Mouse (Mus musculus): ENCODE measurements around the gene Tex26. TPM values are rescaled to one million over a fixed set of nuclear protein-coding genes. Genes with fewer than 3 reads are reported as not detected.

Tex26 gene
- total and polyA plus RNA-seq, 3 experiments, result not detected

GRCm38 (mm10) chr5:149517116-149517515 lies 77.7 kb downstream of the Tex26 start:
- Histone ChIP-seq H3K36me3 (replicated peaks in 1 of 2; ENCODE audit: control insufficient read depth in 1 of 2, insufficient read depth in 1 of 2, low read length in 1 of 2) (no peaks in the 10 kb centered on the region), H3K4me1 (ENCODE audit: control insufficient read depth in 1 of 2, insufficient read depth in 2 of 2) (peaks cover 7 to 19% of the 10 kb centered on the region in 2 experiments), H3K4me3 (replicated peaks in 1 of 3; ENCODE audit: low read depth in 2 of 3, low read length in 2 of 3, poor library complexity in 1 of 3) (no peak overlapping the region), H3K27ac (ENCODE audit: insufficient read depth, low read depth) (no peak overlapping the region), H3K79me2 (replicated peaks; ENCODE audit: control insufficient read depth, extremely low read depth, insufficient read depth, poor library complexity, severe bottlenecking) (no peaks in the 10 kb centered on the region), H3K9me3 (replicated peaks; ENCODE audit: low read length) (no peaks in the 10 kb centered on the region), H3K4me2 (ENCODE audit: insufficient read depth, low read depth, poor library complexity, severe bottlenecking) (no peak overlapping the region), H3K9ac (ENCODE audit: insufficient read depth, low read depth) (no peak overlapping the region), H3K27me3 (replicated peaks) (peaks cover 1% of the 10 kb centered on the region)
- DNase-seq (ENCODE audit: extremely low read depth), result no peak
- dilution Hi-C loops (cut with MboI; ENCODE audit: extremely low pct_ligation_motif_present, extremely low pct_unique_long_range_greater_than_20kb, low sequenced_read_pairs), result no loop called here
- in situ Hi-C loops (cut with MboI; ENCODE audit: low pct_ligation_motif_present, low pct_unique_long_range_greater_than_20kb, low sequenced_read_pairs), result no loop called here
- TF ChIP-seq NRF1 (IDR thresholded peaks at IDR 0.05; ENCODE audit: low read depth, low read length), result no peak
- TF ChIP-seq ELF1 (IDR thresholded peaks at IDR 0.05; ENCODE audit: low read depth, low read length), result no peak
- no peak for TF ChIP-seq MEF2A (IDR thresholded peaks at IDR 0.05; ENCODE audit: borderline replicate concordance, low read depth, low read length)
- no peak for TF ChIP-seq RAD21 (IDR thresholded peaks at IDR 0.05; ENCODE audit: low read depth, low read length)
- TF ChIP-seq ETS1 (conservative IDR thresholded peaks at IDR 0.05; ENCODE audit: low read depth, low read length), result no peak
- no peak for TF ChIP-seq MYC (IDR thresholded peaks at IDR 0.05; ENCODE audit: low read depth, low read length)
- TF ChIP-seq UBTF (IDR thresholded peaks at IDR 0.05; ENCODE audit: low read depth, low read length), result no peak
- TF ChIP-seq TBP (conservative IDR thresholded peaks at IDR 0.05; ENCODE audit: low read depth, low read length), result no peak
- TF ChIP-seq ZNF384 (IDR thresholded peaks at IDR 0.05; ENCODE audit: low read depth, low read length), result no peak
- TF ChIP-seq MAZ (IDR thresholded peaks at IDR 0.05; ENCODE audit: low read depth, low read length), result no peak
- TF ChIP-seq EP300 (IDR thresholded peaks at IDR 0.05; ENCODE audit: low read length), result no peak
- TF ChIP-seq MAFK (IDR thresholded peaks at IDR 0.05; ENCODE audit: insufficient replicate concordance, low read length), result no peak
- TF ChIP-seq BHLHE40 (IDR thresholded peaks at IDR 0.05; ENCODE audit: low read depth, low read length), result no peak

Other genes starting within 250 kb of the Tex26 start
- gene Alox5ap, start 174.9 kb upstream of the Tex26 start, total RNA-seq (2012; rRNA removed), result 1.6 and 2.0 TPM in 2 replicates
- gene Alox5ap, start 174.9 kb upstream of the Tex26 start, total RNA-seq (2014; rRNA removed), result 6.7 and 9.9 TPM in 2 replicates
- 23.0 and 26.4 TPM in 2 replicates for gene Alox5ap, start 174.9 kb upstream of the Tex26 start, polyA plus RNA-seq (2012; ENCODE audit: insufficient read length, low read depth)
- gene Medag, start 27.9 kb upstream of the Tex26 start, total RNA-seq (2012; rRNA removed), result not detected in 2 replicates
- not detected in 2 replicates for gene Medag, start 27.9 kb upstream of the Tex26 start, total RNA-seq (2014; rRNA removed)
- not detected in 2 replicates for gene Medag, start 27.9 kb upstream of the Tex26 start, polyA plus RNA-seq (2012; ENCODE audit: insufficient read length, low read depth)
- gene Wdr95, start 89.0 kb downstream of the Tex26 start, total RNA-seq (2012; rRNA removed), result not detected in 2 replicates
- gene Wdr95, start 89.0 kb downstream of the Tex26 start, total RNA-seq (2014; rRNA removed), result not detected in 2 replicates
- not detected in 2 replicates for gene Wdr95, start 89.0 kb downstream of the Tex26 start, polyA plus RNA-seq (2012; ENCODE audit: insufficient read length, low read depth)
- 57.5 and 92.8 TPM in 2 replicates for gene Hsph1, start 196.7 kb downstream of the Tex26 start, total RNA-seq (2012; rRNA removed)
- 80.9 and 81.2 TPM in 2 replicates for gene Hsph1, start 196.7 kb downstream of the Tex26 start, total RNA-seq (2014; rRNA removed)
- gene Hsph1, start 196.7 kb downstream of the Tex26 start, polyA plus RNA-seq (2012; ENCODE audit: insufficient read length, low read depth), result 156 and 167 TPM in 2 replicates
- 0.38 and 0.63 TPM in 2 replicates for gene B3glct, start 238.6 kb downstream of the Tex26 start, total RNA-seq (2012; rRNA removed)
- 0.90 and 1.3 TPM in 2 replicates for gene B3glct, start 238.6 kb downstream of the Tex26 start, total RNA-seq (2014; rRNA removed)
- gene B3glct, start 238.6 kb downstream of the Tex26 start, polyA plus RNA-seq (2012; ENCODE audit: insufficient read length, low read depth), result 0.55 and 2.1 TPM in 2 replicates